ENCODE assay signal across 8 mouse cellular contexts in genomic region chr2:27425161-27425611, GRCm38 (mm10). TPM values are rescaled to one million over a fixed set of nuclear protein-coding genes. Genes with fewer than 3 reads are reported as not detected.
DNase-seq lines count a peak whose midpoint lies in the region; ATAC-seq and TF ChIP-seq lines count a peak whose summit lies in the region.

No protein-coding gene starts in this region.

- no peak for TF ChIP-seq CTCF in heart, adult 2 months (IDR thresholded peaks at IDR 0.05)

- H3K4me3 ChIP-seq in heart, adult 2 months: peak overlapping the region; percentile 73
- H3K4me3 ChIP-seq in hindbrain, embryonic 13.5 days: peak overlapping the region; percentile 91
- peak overlapping the region; percentile 79 for H3K4me3 ChIP-seq in liver, embryonic 13.5 days (replicated peaks)
- H3K4me3 ChIP-seq in neural tube, embryonic 15.5 days (replicated peaks): peak overlapping the region; percentile 92

- peak; percentile 42 to 45 for DNase-seq in heart, adult 2 months
- no peak for DNase-seq in heart, adult 8-10 months (ENCODE audit: low spot score)
- peak; percentile 82 for DNase-seq in embryo, embryonic 9.5 days (ENCODE audit: extremely low spot score)
- no peak for DNase-seq in liver, embryonic 13.5 days
- DNase-seq in layer of hippocampus, postnatal 25 days (ENCODE audit: extremely low spot score in 1 of 2, low spot score in 1 of 2): no peak
- DNase-seq in urinary bladder, adult 18-20 months (ENCODE audit: low spot score in 2 of 2): no peak

- no peaks in the 10 kb centered on the region for H3K79me2 ChIP-seq in heart, adult 2 months (replicated peaks; ENCODE audit: control insufficient read depth, insufficient read depth, low read length)

- H3K9me3 ChIP-seq in hindbrain, embryonic 13.5 days: no peaks in the 10 kb centered on the region
- H3K9me3 ChIP-seq in liver, embryonic 13.5 days (replicated peaks): no peaks in the 10 kb centered on the region
- H3K9me3 ChIP-seq in neural tube, embryonic 15.5 days (replicated peaks): no peaks in the 10 kb centered on the region

- peak overlapping the region; percentile 91 for H3K4me2 ChIP-seq in hindbrain, embryonic 13.5 days
- peak overlapping the region; percentile 99 for H3K4me2 ChIP-seq in liver, embryonic 13.5 days
- peak overlapping the region; percentile 92 for H3K4me2 ChIP-seq in neural tube, embryonic 15.5 days

- no peaks in the 10 kb centered on the region for H3K27me3 ChIP-seq in heart, adult 2 months (ENCODE audit: control insufficient read depth, insufficient read depth, low read length)
- no peaks in the 10 kb centered on the region for H3K27me3 ChIP-seq in hindbrain, embryonic 13.5 days
- H3K27me3 ChIP-seq in liver, embryonic 13.5 days: peaks cover 31% of the 10 kb centered on the region
- no peaks in the 10 kb centered on the region for H3K27me3 ChIP-seq in neural tube, embryonic 15.5 days (replicated peaks)

- no peak for ATAC-seq in hindbrain, embryonic 13.5 days (ENCODE audit: low FRiP score)
- ATAC-seq in liver, embryonic 13.5 days (ENCODE audit: low read depth): no peak
- ATAC-seq in neural tube, embryonic 15.5 days (ENCODE audit: low FRiP score): no peak

- H3K9ac ChIP-seq in heart, adult 2 months (ENCODE audit: low read depth, low read length): peak overlapping the region; percentile 88
- peak overlapping the region; percentile 95 for H3K9ac ChIP-seq in hindbrain, embryonic 13.5 days
- peak overlapping the region; percentile 80 for H3K9ac ChIP-seq in liver, embryonic 13.5 days
- peak overlapping the region; percentile 57 for H3K9ac ChIP-seq in neural tube, embryonic 15.5 days (replicated peaks)

- peak overlapping the region; percentile 52; the same call in 1 of the 2 replicates for H3K27ac ChIP-seq in heart, adult 2 months
- peak overlapping the region; percentile 93 for H3K27ac ChIP-seq in hindbrain, embryonic 13.5 days
- H3K27ac ChIP-seq in liver, embryonic 13.5 days: 0 out of 2 replicates have a peak overlapping the region, but pooled peaks have one; percentile 55
- H3K27ac ChIP-seq in neural tube, embryonic 15.5 days (replicated peaks): peak overlapping the region; percentile 81

- H3K4me1 ChIP-seq in heart, adult 2 months (ENCODE audit: control insufficient read depth, insufficient read depth, low read length): peaks cover 7% of the 10 kb centered on the region
- peaks cover 61% of the 10 kb centered on the region for H3K4me1 ChIP-seq in hindbrain, embryonic 13.5 days (replicated peaks)
- peaks cover 64% of the 10 kb centered on the region for H3K4me1 ChIP-seq in liver, embryonic 13.5 days (replicated peaks)
- H3K4me1 ChIP-seq in neural tube, embryonic 15.5 days: peaks cover 58% of the 10 kb centered on the region

- TF ChIP-seq EP300 in heart, adult 2 months (IDR thresholded peaks at IDR 0.05; ENCODE audit: insufficient read depth, low read depth, low read length): no peak

- WGBS in heart, adult 2 months: 19% methylated on average over 20 of the region's 20 CpGs
- under 1% methylated on average over 20 of the region's 20 CpGs for WGBS in hindbrain, embryonic 13.5 days
- WGBS in liver, embryonic 13.5 days (ENCODE audit: insufficient replicate concordance): 9% methylated on average over 20 of the region's 20 CpGs
- under 1% methylated on average over 20 of the region's 20 CpGs for WGBS in neural tube, embryonic 15.5 days

- no peak for TF ChIP-seq POLR2A in heart, adult 2 months (IDR thresholded peaks at IDR 0.05; ENCODE audit: insufficient read depth, low read depth, low read length)

- H3K36me3 ChIP-seq in heart, adult 2 months (ENCODE audit: control insufficient read depth, insufficient read depth, low read length): no peaks in the 10 kb centered on the region
- no peaks in the 10 kb centered on the region for H3K36me3 ChIP-seq in hindbrain, embryonic 13.5 days
- no peaks in the 10 kb centered on the region for H3K36me3 ChIP-seq in liver, embryonic 13.5 days
- H3K36me3 ChIP-seq in neural tube, embryonic 15.5 days: no peaks in the 10 kb centered on the region

- intact Hi-C loops in heart, adult 2 months (cut with DNase I): no loop called here

RNA-seq across cellular contexts. Expression of gene Vav2, which starts 1.6 kb away (rescaled TPM):
- total RNA-seq in heart, adult 2 months (2021): 10 to 100 TPM; 11.3 to 12.5 TPM
- polyA plus RNA-seq in heart, adult 2 months (2012; rRNA removed): 11.9 and 16.9 TPM in 2 replicates
- total RNA-seq in heart, adult 8-10 months (2022): 10 to 100 TPM in 3 of 4 experiments, 1 to 10 TPM in 1; 8.2 to 13.1 (median 12.1) TPM
- polyA plus RNA-seq in hindbrain, embryonic 13.5 days (2015; fragmentation: Nextera tagmentation; extraction: Ambion mirVana): 13.4 and 15.1 TPM in 2 replicates
- polyA plus RNA-seq in liver, embryonic 13.5 days (2015; fragmentation: Nextera tagmentation; extraction: Ambion mirVana): 3.2 and 4.2 TPM in 2 replicates
- polyA plus RNA-seq in neural tube, embryonic 15.5 days (2015; fragmentation: Nextera tagmentation; extraction: Ambion mirVana): 12.4 and 15.5 TPM in 2 replicates
- 10 to 100 TPM; 12.5 to 12.8 TPM for total RNA-seq in layer of hippocampus, postnatal 25 days (2021)

RNA-seq across cellular contexts. Expression of gene Brd3os, which starts 16.9 kb away (rescaled TPM):
- under 1 TPM; 0.65 to 0.98 TPM for total RNA-seq in heart, adult 2 months (2021)
- 3.9 TPM in 2 replicates for polyA plus RNA-seq in heart, adult 2 months (2012; rRNA removed)
- 1 to 10 TPM; 1.2 to 2.0 (median 1.9) TPM for total RNA-seq in heart, adult 8-10 months (2022)
- 35.5 and 35.8 TPM in 2 replicates for polyA plus RNA-seq in hindbrain, embryonic 13.5 days (2015; fragmentation: Nextera tagmentation; extraction: Ambion mirVana)
- 0.48 and 0.60 TPM in 2 replicates for polyA plus RNA-seq in liver, embryonic 13.5 days (2015; fragmentation: Nextera tagmentation; extraction: Ambion mirVana)
- polyA plus RNA-seq in neural tube, embryonic 15.5 days (2015; fragmentation: Nextera tagmentation; extraction: Ambion mirVana): 40.4 and 45.0 TPM in 2 replicates
- total RNA-seq in layer of hippocampus, postnatal 25 days (2021): 10 to 100 TPM; 24.5 to 25.4 TPM

Comparison
In these comparisons a context has a peak if more than half of its experiments do, and no peak if none do; other contexts are left out.
1. DNase-seq: peak in heart, adult 2 months (2 of 2) and embryo, embryonic 9.5 days (single experiment); none in heart, adult 8-10 months (single experiment), liver, embryonic 13.5 days (single experiment), layer of hippocampus, postnatal 25 days (0 of 2) and urinary bladder, adult 18-20 months (0 of 2).
2. Peak in every context shown above with its lines, with median percentiles within 50 percentile points of each other: H3K27ac ChIP-seq, H3K4me3 ChIP-seq, H3K9ac ChIP-seq and H3K4me2 ChIP-seq.